Mouse (Mus musculus) midbrain, embryonic 10.5 days (tissue): ENCODE measurements around the gene Olfr763. TPM values are rescaled to one million over a fixed set of nuclear protein-coding genes. Genes with fewer than 3 reads are reported as not detected.
"Not testable (repeated sequence)": the region's sequence is repeated elsewhere in the genome, so short reads cannot be mapped to it uniquely, and the experiment has no call there.

ENCODE experiments used
- DNase-seq: peaks from one replicate; pipeline ENCODE4 v3.0.0-alpha.2; 2017; ENCODE audit warnings: low spot score
- H3K27ac ChIP-seq: fragments of 300-500 bp; sonication (generic); replicated peaks from 2 replicates; pipeline ENCODE4 v1.5.1; 2016; ENCODE audit warnings: mild to moderate bottlenecking
- H3K27me3 ChIP-seq: fragments of 300-500 bp; sonication (generic); 2 replicates; pipeline ENCODE4 v1.6.1; 2016; ENCODE audit warnings: low read depth, mild to moderate bottlenecking; ENCODE audit not compliant: poor library complexity, severe bottlenecking
- H3K36me3 ChIP-seq: fragments of 300-500 bp; sonication (generic); 2 replicates; pipeline ENCODE4 v1.6.1; 2016; ENCODE audit warnings: mild to moderate bottlenecking, moderate library complexity
- H3K4me1 ChIP-seq: fragments of 300-500 bp; sonication (generic); 2 replicates; pipeline ENCODE4 v1.6.1; 2016
- H3K4me3 ChIP-seq: fragments of 300-500 bp; sonication (generic); 2 replicates; pipeline ENCODE4 v1.5.1; 2016; ENCODE audit warnings: mild to moderate bottlenecking, moderate library complexity
- H3K9me3 ChIP-seq: fragments of 300-500 bp; sonication (generic); replicated peaks from 2 replicates; pipeline ENCODE4 v1.6.1; 2016; ENCODE audit warnings: mild to moderate bottlenecking
- WGBS: fragments of 180-500 bp; shearing (Covaris S2); methylation state at CpG from one replicate; pipeline ENCODE4 v1.1.7; 2016; 5-methylcytosine and 5-hydroxymethylcytosine counted together
- polyA plus RNA-seq: library from polyadenylated mRNA; unstranded; fragments of >200 nt; fragmentation: Nextera tagmentation; extraction: Ambion mirVana; gene quantifications from 2 replicates; pipeline ENCODE4 v1.2.1, GENCODE M21; 2016

Gene Olfr763
- polyA plus RNA-seq, 1 experiment from 2014 or later = not detected

GRCm38 (mm10) chr10:128995796-128996195, 14.8 kb upstream of the Olfr763 start:
- 86% methylated on average over 1 of the region's 1 CpGs for WGBS
- DNase-seq = no peak
- H3K36me3 ChIP-seq = no peaks in the 10 kb centered on the region
- H3K27ac ChIP-seq = no peak overlapping the region
- H3K4me3 ChIP-seq = no peak overlapping the region
- H3K9me3 ChIP-seq = no peaks in the 10 kb centered on the region
- no peaks in the 10 kb centered on the region for H3K27me3 ChIP-seq
- H3K4me1 ChIP-seq = no peaks in the 10 kb centered on the region

- DNase-seq = no peak
- H3K27ac ChIP-seq = no peak overlapping the region
- no peaks in the 10 kb centered on the region for H3K27me3 ChIP-seq
- H3K4me3 ChIP-seq = no peak overlapping the region
- H3K4me1 ChIP-seq = no peaks in the 10 kb centered on the region
- H3K36me3 ChIP-seq = no peaks in the 10 kb centered on the region
- no peaks in the 10 kb centered on the region for H3K9me3 ChIP-seq
- WGBS = 78% methylated on average over 4 of the region's 4 CpGs
These were observed 14.0 kb upstream of the Olfr763 start for GRCm38 (mm10) chr10:128996523-128997040.

- WGBS = 73% methylated on average over 14 of the region's 14 CpGs
- H3K27ac ChIP-seq = no peak overlapping the region
- H3K4me3 ChIP-seq = no peak overlapping the region
- no peak for DNase-seq
- no peaks in the 10 kb centered on the region for H3K9me3 ChIP-seq
- H3K27me3 ChIP-seq = no peaks in the 10 kb centered on the region
- no peaks in the 10 kb centered on the region for H3K36me3 ChIP-seq
- peaks cover 4% of the 10 kb centered on the region; the same call in 1 of the 2 replicates for H3K4me1 ChIP-seq
These were observed 6.3 kb upstream of the Olfr763 start for GRCm38 (mm10) chr10:129004032-129004920.

GRCm38 (mm10) chr10:129011511-129011910, 920 bp downstream of the Olfr763 start:
- DNase-seq, H3K9me3 ChIP-seq, H3K4me1 ChIP-seq, H3K36me3 ChIP-seq, H3K27ac ChIP-seq, H3K27me3 ChIP-seq, H3K4me3 ChIP-seq: not testable (repeated sequence)
- WGBS = 67% methylated on average over 2 of the region's 5 CpGs

GRCm38 (mm10) chr10:129014477-129014876, 3.9 kb downstream of the Olfr763 start:
- Histone ChIP-seq H3K4me1 (no peaks in the 10 kb centered on the region), H3K9me3 (no peaks in the 10 kb centered on the region), H3K27ac (no peak overlapping the region), H3K27me3 (no peaks in the 10 kb centered on the region), H3K4me3 (no peak overlapping the region), H3K36me3 (no peaks in the 10 kb centered on the region)
- no peak for DNase-seq

GRCm38 (mm10) chr10:129023319-129023718, 12.7 kb downstream of the Olfr763 start:
- DNase-seq = no peak
- Histone ChIP-seq H3K36me3 (no peaks in the 10 kb centered on the region), H3K4me1 (no peaks in the 10 kb centered on the region), H3K9me3 (no peaks in the 10 kb centered on the region), H3K4me3 (no peak overlapping the region), H3K27me3 (no peaks in the 10 kb centered on the region), H3K27ac (no peak overlapping the region)

- 69% methylated on average over 3 of the region's 3 CpGs for WGBS
- no peaks in the 10 kb centered on the region for H3K9me3 ChIP-seq
- no peaks in the 10 kb centered on the region for H3K36me3 ChIP-seq
- no peaks in the 10 kb centered on the region for H3K4me1 ChIP-seq
- no peak overlapping the region for H3K4me3 ChIP-seq
- no peaks in the 10 kb centered on the region for H3K27me3 ChIP-seq
- no peak overlapping the region for H3K27ac ChIP-seq
- peak; percentile 41 for DNase-seq
These were observed 15.5 kb downstream of the Olfr763 start for GRCm38 (mm10) chr10:129026018-129026662.

- Histone ChIP-seq H3K9me3 (no peaks in the 10 kb centered on the region), H3K27me3 (no peaks in the 10 kb centered on the region), H3K4me1 (no peaks in the 10 kb centered on the region), H3K4me3 (no peak overlapping the region), H3K36me3 (no peaks in the 10 kb centered on the region), H3K27ac (no peak overlapping the region)
- 77% methylated on average over 2 of the region's 2 CpGs for WGBS
- DNase-seq = no peak
These were observed 17.8 kb downstream of the Olfr763 start for GRCm38 (mm10) chr10:129028343-129028742.

GRCm38 (mm10) chr10:129039796-129040195, 29.2 kb downstream of the Olfr763 start, which contains the start of gene Olfr764-ps1:
Gene Olfr764-ps1, minus strand, starts transcription at chr10:129039896.
- no peak for DNase-seq
- H3K4me3 ChIP-seq = no peak within 1 kb of the TSS
- H3K27ac ChIP-seq = no peak within 1 kb of the TSS
- H3K4me1 ChIP-seq = no peaks in the 10 kb centered on the region
- H3K27me3 ChIP-seq = no peaks in the 10 kb centered on the region
- no peaks in the 10 kb centered on the region for H3K36me3 ChIP-seq
- H3K9me3 ChIP-seq = no peaks in the 10 kb centered on the region
- 78% methylated on average over 3 of the region's 3 CpGs for WGBS

GRCm38 (mm10) chr10:129049898-129050297, 39.3 kb downstream of the Olfr763 start, which contains the start of gene Olfr765:
Gene Olfr765, minus strand, starts transcription at chr10:129049998.
- H3K4me1 ChIP-seq, H3K4me3 ChIP-seq, DNase-seq, H3K27me3 ChIP-seq, H3K9me3 ChIP-seq, H3K27ac ChIP-seq, H3K36me3 ChIP-seq: not testable (repeated sequence)

Other genes starting within 250 kb of the Olfr763 start
- 0.44 and 0.66 TPM in 2 replicates for gene Mmp19, start 219.9 kb upstream of the Olfr763 start, polyA plus RNA-seq
- gene Dnajc14, start 206.7 kb upstream of the Olfr763 start, polyA plus RNA-seq = 50.7 and 57.8 TPM in 2 replicates
- gene Tmem198b, start 206.4 kb upstream of the Olfr763 start, polyA plus RNA-seq = 22.1 and 24.3 TPM in 2 replicates
- gene Sarnp, start 193.5 kb upstream of the Olfr763 start, polyA plus RNA-seq = 260 and 264 TPM in 2 replicates
- 82.0 and 100 TPM in 2 replicates for gene Ormdl2, start 189.1 kb upstream of the Olfr763 start, polyA plus RNA-seq
- gene Gdf11, start 119.1 kb upstream of the Olfr763 start, polyA plus RNA-seq = 9.5 and 10.5 TPM in 2 replicates
- 195 and 196 TPM in 2 replicates for gene Cd63, start 109.8 kb upstream of the Olfr763 start, polyA plus RNA-seq
- gene Rdh5, start 87.9 kb upstream of the Olfr763 start, polyA plus RNA-seq = 13.3 and 14.9 TPM in 2 replicates
- 216 and 236 TPM in 2 replicates for gene Bloc1s1, start 86.8 kb upstream of the Olfr763 start, polyA plus RNA-seq
- gene Itga7, start 77.0 kb upstream of the Olfr763 start, polyA plus RNA-seq = 1.7 and 1.9 TPM in 2 replicates
- gene Mettl7b, start 49.8 kb upstream of the Olfr763 start, polyA plus RNA-seq = not detected in 2 replicates
- gene Olfr9, start 21.4 kb upstream of the Olfr763 start, polyA plus RNA-seq = not detected in 2 replicates
- gene Olfr764-ps1, start 29.1 kb downstream of the Olfr763 start, polyA plus RNA-seq = not detected in 2 replicates
- gene Olfr765, start 39.2 kb downstream of the Olfr763 start, polyA plus RNA-seq = not detected in 2 replicates
- gene Olfr766-ps1, start 58.2 kb downstream of the Olfr763 start, polyA plus RNA-seq = not detected in 2 replicates
- not detected in 2 replicates for gene Olfr767, start 72.1 kb downstream of the Olfr763 start, polyA plus RNA-seq
- gene Olfr768, start 88.6 kb downstream of the Olfr763 start, polyA plus RNA-seq = not detected in 2 replicates
- gene Olfr769, start 107.1 kb downstream of the Olfr763 start, polyA plus RNA-seq = not detected in 2 replicates
- gene Olfr770, start 128.2 kb downstream of the Olfr763 start, polyA plus RNA-seq = not detected in 2 replicates
- not detected in 2 replicates for gene Olfr771, start 154.0 kb downstream of the Olfr763 start, polyA plus RNA-seq
- gene Olfr772, start 167.1 kb downstream of the Olfr763 start, polyA plus RNA-seq = not detected in 2 replicates
- gene Olfr773, start 176.6 kb downstream of the Olfr763 start, polyA plus RNA-seq = not detected in 2 replicates
- not detected in 2 replicates for gene Olfr774, start 225.4 kb downstream of the Olfr763 start, polyA plus RNA-seq
- not detected in 2 replicates for gene Olfr775, start 237.6 kb downstream of the Olfr763 start, polyA plus RNA-seq
- gene Olfr776, start 248.3 kb downstream of the Olfr763 start, polyA plus RNA-seq = not detected in 2 replicates